Mouse (Mus musculus): ENCODE measurements at regions not wholly inside any gene's neighbourhood (a gene's known extent, or its start where the extent isn't known, plus 50 kb on each side); places are given as distances from the start of the nearest gene placed in this dataset.
"Not testable (repeated sequence)": the region's sequence is repeated elsewhere in the genome, so short reads cannot be mapped to it uniquely, and the experiment has no call there.

GRCm38 (mm10) chr12:113420721-113421305 is 68.5 kb upstream of the Adam6b start:
- Histone ChIP-seq H3K9me3 (no peaks in the 10 kb centered on the region), H3K36me3 (replicated peaks; ENCODE audit: low read length) (no peaks in the 10 kb centered on the region), H3K4me1 (peaks cover 5% of the 10 kb centered on the region; the same call in 1 of the 2 replicates), H3K4me3 (replicated peaks) (no peak overlapping the region), H3K27me3 (replicated peaks) (peaks cover 7% of the 10 kb centered on the region)
- TF ChIP-seq GATA1 (IDR thresholded peaks at IDR 0.05; ENCODE audit: borderline replicate concordance, low read length), result no peak
- TF ChIP-seq FLI1 (IDR thresholded peaks at IDR 0.05; ENCODE audit: low read length), result no peak

DNA sequence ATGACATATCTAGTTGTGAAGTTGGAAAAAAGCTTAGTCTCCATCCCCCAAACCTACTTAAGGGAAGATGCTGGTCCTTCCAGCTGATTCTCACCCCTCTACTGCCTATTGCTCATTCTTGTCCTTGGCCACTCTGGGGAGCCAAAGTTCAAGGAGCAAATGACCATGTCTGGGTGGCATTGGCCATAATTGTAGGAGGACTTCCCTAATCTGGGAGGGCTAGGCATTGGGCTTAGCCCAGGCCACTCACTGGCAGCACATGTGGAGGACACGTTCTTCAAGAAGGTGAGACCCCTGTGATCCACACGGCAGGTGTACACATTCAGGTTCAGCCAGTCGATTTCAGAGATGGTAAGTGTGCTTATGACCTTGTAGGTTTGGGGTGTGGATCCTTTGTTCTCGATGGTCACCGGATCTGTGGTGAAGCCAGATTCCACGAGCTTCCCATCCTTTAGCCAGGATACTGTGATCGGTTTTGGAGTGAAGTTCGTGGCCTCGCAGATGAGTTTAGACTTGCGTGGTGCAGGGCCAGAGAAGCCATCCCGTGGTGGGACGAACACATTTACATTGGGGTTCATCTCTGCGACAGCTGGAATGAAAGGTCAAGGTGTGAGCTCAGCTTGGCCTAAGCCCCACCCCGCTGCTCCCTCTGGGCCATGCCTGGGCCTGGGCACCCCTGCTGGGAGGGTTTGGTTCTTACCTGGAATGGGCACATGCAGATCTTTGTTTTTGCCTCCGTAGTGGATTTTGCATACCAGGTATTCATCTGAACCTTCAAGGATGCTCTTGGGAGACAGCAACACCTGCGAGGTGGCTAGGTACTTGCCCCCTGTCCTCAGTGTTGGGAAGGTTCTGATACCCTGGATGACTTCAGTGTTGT is 67.4 kb upstream of the Adam6b start:
- TF ChIP-seq GATA1 (IDR thresholded peaks at IDR 0.05; ENCODE audit: borderline replicate concordance, low read length) (no peak), FLI1 (IDR thresholded peaks at IDR 0.05; ENCODE audit: low read length) (no peak)
- no peaks in the 10 kb centered on the region for H3K9me3 ChIP-seq
- H3K4me1 ChIP-seq, result peaks cover 5% of the 10 kb centered on the region; the same call in 1 of the 2 replicates
- no peaks in the 10 kb centered on the region for H3K36me3 ChIP-seq (replicated peaks; ENCODE audit: low read length)
- H3K27me3 ChIP-seq (replicated peaks), result peaks cover 6% of the 10 kb centered on the region
- no peak overlapping the region for H3K4me3 ChIP-seq (replicated peaks)

- Histone ChIP-seq H3K4me3 (replicated peaks) (no peak overlapping the region), H3K9me3 (no peaks in the 10 kb centered on the region), H3K36me3 (replicated peaks; ENCODE audit: low read length) (no peaks in the 10 kb centered on the region), H3K27me3 (replicated peaks) (peaks cover 6% of the 10 kb centered on the region), H3K4me1 (peaks cover 5% of the 10 kb centered on the region; the same call in 1 of the 2 replicates)
- TF ChIP-seq GATA1 (IDR thresholded peaks at IDR 0.05; ENCODE audit: borderline replicate concordance, low read length) (no peak), FLI1 (IDR thresholded peaks at IDR 0.05; ENCODE audit: low read length) (no peak)
Measured at GRCm38 (mm10) chr12:113422736-113423254, 66.5 kb upstream of the Adam6b start.

DNA sequence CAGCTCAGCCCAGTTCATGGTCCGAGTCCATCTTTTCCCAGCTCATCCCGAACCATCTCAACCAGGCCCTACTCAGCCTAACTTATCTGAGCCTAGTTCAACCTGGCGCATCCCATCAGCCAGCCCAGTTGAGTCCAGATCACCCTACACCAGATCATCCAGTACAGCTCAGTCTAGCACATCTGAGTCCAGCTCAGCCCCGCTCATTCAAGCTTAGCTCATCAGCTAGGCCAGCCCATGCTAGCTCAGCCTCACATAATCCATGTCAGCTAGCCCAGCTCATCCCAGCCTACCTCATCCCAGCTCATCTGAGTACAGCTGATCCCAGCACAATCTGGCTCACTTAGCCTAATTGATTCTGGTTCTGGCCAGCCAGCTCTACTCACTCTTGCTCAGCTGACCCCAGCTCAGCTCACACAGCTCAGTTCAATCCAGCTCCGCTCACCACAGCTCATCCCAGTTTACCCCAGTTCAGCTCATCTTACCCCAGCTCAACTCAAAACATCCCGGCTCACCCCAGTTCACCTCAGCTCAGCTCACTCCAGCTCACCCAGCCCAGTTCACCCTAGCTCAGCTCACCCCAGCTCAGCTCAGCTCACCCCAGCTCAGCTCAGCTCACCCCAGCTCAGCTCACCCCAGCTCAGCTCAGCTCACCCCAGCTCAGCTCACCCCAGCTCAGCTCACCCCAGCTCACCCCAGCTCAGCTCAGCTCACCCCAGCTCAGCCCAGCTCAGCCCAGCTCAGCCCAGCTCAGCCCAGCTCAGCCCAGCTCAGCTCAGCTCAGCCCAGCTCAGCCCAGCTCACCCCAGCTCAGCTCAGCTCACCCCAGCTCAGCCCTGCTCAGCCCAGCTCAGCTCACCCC is 65.3 kb upstream of the Adam6b start:
- Histone ChIP-seq H3K27me3 (replicated peaks) (peaks cover 6% of the 10 kb centered on the region), H3K4me3 (replicated peaks) (peak overlapping the region; percentile 73), H3K9me3 (no peaks in the 10 kb centered on the region), H3K36me3 (replicated peaks; ENCODE audit: low read length) (no peaks in the 10 kb centered on the region), H3K4me1 (peaks cover 5% of the 10 kb centered on the region; the same call in 1 of the 2 replicates)
- TF ChIP-seq GATA1 (IDR thresholded peaks at IDR 0.05; ENCODE audit: borderline replicate concordance, low read length) (no peak), FLI1 (IDR thresholded peaks at IDR 0.05; ENCODE audit: low read length) (no peak)

GRCm38 (mm10) chr12:113424598-113425208 is 64.6 kb upstream of the Adam6b start:
- not testable (repeated sequence) for H3K9me3 ChIP-seq; H3K4me1 ChIP-seq; H3K4me3 ChIP-seq (replicated peaks); H3K36me3 ChIP-seq (replicated peaks; ENCODE audit: low read length); H3K27me3 ChIP-seq (replicated peaks)

GRCm38 (mm10) chr12:113425209-113426070 is 63.9 kb upstream of the Adam6b start:
- Histone ChIP-seq H3K36me3 (replicated peaks; ENCODE audit: low read length) (no peaks in the 10 kb centered on the region), H3K27me3 (replicated peaks) (peaks cover 9% of the 10 kb centered on the region), H3K4me1 (peaks cover 5% of the 10 kb centered on the region; the same call in 1 of the 2 replicates), H3K9me3 (no peaks in the 10 kb centered on the region), H3K4me3 (replicated peaks) (peak overlapping the region; percentile 75)
- TF ChIP-seq FLI1 (IDR thresholded peaks at IDR 0.05; ENCODE audit: low read length), result no peak
- TF ChIP-seq GATA1 (IDR thresholded peaks at IDR 0.05; ENCODE audit: borderline replicate concordance, low read length), result no peak

GRCm38 (mm10) chr12:113426636-113427035 is 62.7 kb upstream of the Adam6b start:
- Histone ChIP-seq H3K27me3 (replicated peaks) (peaks cover 9% of the 10 kb centered on the region), H3K36me3 (replicated peaks; ENCODE audit: low read length) (no peaks in the 10 kb centered on the region), H3K4me1 (peaks cover 5% of the 10 kb centered on the region; the same call in 1 of the 2 replicates), H3K9me3 (no peaks in the 10 kb centered on the region), H3K4me3 (replicated peaks) (no peak overlapping the region)
- no peak for TF ChIP-seq GATA1 (IDR thresholded peaks at IDR 0.05; ENCODE audit: borderline replicate concordance, low read length)

DNA sequence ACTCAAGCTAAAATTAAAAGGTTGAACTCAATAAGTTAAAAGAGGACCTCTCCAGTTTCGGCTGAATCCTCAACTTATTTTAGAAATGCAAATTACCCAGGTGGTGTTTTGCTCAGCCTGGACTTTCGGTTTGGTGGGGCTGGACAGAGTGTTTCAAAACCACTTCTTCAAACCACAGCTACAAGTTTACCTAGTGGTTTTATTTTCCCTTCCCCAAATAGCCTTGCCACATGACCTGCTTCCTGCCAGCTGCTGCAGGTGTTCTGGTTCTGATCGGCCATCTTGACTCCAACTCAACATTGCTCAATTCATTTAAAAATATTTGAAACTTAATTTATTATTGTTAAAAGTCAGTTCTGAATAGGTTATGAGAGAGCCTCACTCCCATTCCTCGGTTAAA is 62.0 kb upstream of the Adam6b start:
- Histone ChIP-seq H3K27me3 (replicated peaks) (peaks cover 9% of the 10 kb centered on the region), H3K9me3 (no peaks in the 10 kb centered on the region), H3K4me1 (peaks cover 5% of the 10 kb centered on the region; the same call in 1 of the 2 replicates), H3K36me3 (replicated peaks; ENCODE audit: low read length) (no peaks in the 10 kb centered on the region), H3K4me3 (replicated peaks) (no peak overlapping the region)
- TF ChIP-seq FLI1 (IDR thresholded peaks at IDR 0.05; ENCODE audit: low read length) (no peak), GATA1 (IDR thresholded peaks at IDR 0.05; ENCODE audit: borderline replicate concordance, low read length) (no peak)
